16 mouse cellular contexts compared by ENCODE assay signal in the genomic region with DNA sequence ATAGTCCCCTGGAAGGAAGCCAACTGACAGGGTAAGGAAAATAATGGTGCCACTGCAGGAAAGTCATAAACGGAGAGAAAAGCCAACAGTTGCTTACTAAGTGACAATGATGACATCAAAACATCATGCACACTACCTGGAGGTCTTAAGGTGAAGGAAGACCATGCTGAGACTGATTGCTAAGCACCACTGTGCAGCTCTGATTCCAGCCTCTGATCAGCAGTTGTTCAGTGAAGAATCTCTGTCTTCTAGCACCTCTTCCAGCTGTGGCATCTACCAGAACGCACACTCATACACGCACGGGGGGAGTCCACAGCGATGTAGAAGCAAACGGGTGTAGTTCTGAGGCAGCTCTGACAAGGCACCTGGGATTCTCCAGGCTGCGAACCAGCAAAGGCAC.
DNase-seq lines count a peak whose midpoint lies in the region; ATAC-seq and TF ChIP-seq lines count a peak whose summit lies in the region.
"Had no signal": no experiment of that assay in that cellular context is flagged by ENCODE, and none has a peak within 500 bp of the region (broad histone marks: within the 10 kb centered on the region; RNA-seq: fewer than 3 reads in every experiment).

No protein-coding gene starts in this region.

- H3K4me3 ChIP-seq in forebrain, embryonic 14.5 days (ENCODE audit: low read depth, low read length) = no peak overlapping the region
- H3K4me3 ChIP-seq in forebrain, embryonic 11.5 days (ENCODE audit: low read depth, low read length) = no peak overlapping the region
- no peak overlapping the region for H3K4me3 ChIP-seq in midbrain, embryonic 10.5 days
- H3K4me3 ChIP-seq in midbrain, postnatal 0 days (ENCODE audit: low read depth, low read length) = no peak overlapping the region
- H3K4me3 ChIP-seq in midbrain, embryonic 12.5 days = no peak overlapping the region
- H3K4me3 ChIP-seq: embryonic facial prominence, embryonic 12.5 days; heart, embryonic 15.5 days; limb, embryonic 12.5 days; liver, embryonic 15.5 days; neural tube, embryonic 13.5 days had no signal

- H3K36me3 ChIP-seq in forebrain, embryonic 14.5 days (ENCODE audit: control insufficient read depth, insufficient read depth, low read length) = no peaks in the 10 kb centered on the region
- no peaks in the 10 kb centered on the region for H3K36me3 ChIP-seq in forebrain, embryonic 11.5 days (ENCODE audit: control insufficient read depth, insufficient read depth, low read length)
- no peaks in the 10 kb centered on the region for H3K36me3 ChIP-seq in midbrain, embryonic 10.5 days
- H3K36me3 ChIP-seq in midbrain, postnatal 0 days (ENCODE audit: insufficient read depth, low read length) = no peaks in the 10 kb centered on the region
- H3K36me3 ChIP-seq in midbrain, embryonic 12.5 days = no peaks in the 10 kb centered on the region
- H3K36me3 ChIP-seq: embryonic facial prominence, embryonic 12.5 days; heart, embryonic 15.5 days; limb, embryonic 12.5 days; liver, embryonic 15.5 days; neural tube, embryonic 13.5 days had no signal

- no peak overlapping the region for H3K4me2 ChIP-seq in forebrain, embryonic 14.5 days (ENCODE audit: low read length)
- H3K4me2 ChIP-seq in forebrain, embryonic 11.5 days (ENCODE audit: low read depth, low read length, severe bottlenecking) = no peak overlapping the region
- H3K4me2 ChIP-seq in midbrain, postnatal 0 days (ENCODE audit: low read depth, low read length, poor library complexity, severe bottlenecking) = no peak overlapping the region
- no peak overlapping the region for H3K4me2 ChIP-seq in midbrain, embryonic 12.5 days (replicated peaks)
- H3K4me2 ChIP-seq: embryonic facial prominence, embryonic 12.5 days; heart, embryonic 15.5 days; limb, embryonic 12.5 days; liver, embryonic 15.5 days; neural tube, embryonic 13.5 days had no signal

- no peaks in the 10 kb centered on the region for H3K9me3 ChIP-seq in forebrain, embryonic 14.5 days (replicated peaks; ENCODE audit: control insufficient read depth, low read length)
- no peaks in the 10 kb centered on the region for H3K9me3 ChIP-seq in forebrain, embryonic 11.5 days (ENCODE audit: control insufficient read depth, low read length)
- H3K9me3 ChIP-seq in midbrain, embryonic 10.5 days (replicated peaks) = no peaks in the 10 kb centered on the region
- no peaks in the 10 kb centered on the region for H3K9me3 ChIP-seq in midbrain, postnatal 0 days (ENCODE audit: low read length)
- no peaks in the 10 kb centered on the region for H3K9me3 ChIP-seq in midbrain, embryonic 12.5 days
- H3K9me3 ChIP-seq: embryonic facial prominence, embryonic 12.5 days; heart, embryonic 15.5 days; limb, embryonic 12.5 days; liver, embryonic 15.5 days; neural tube, embryonic 13.5 days had no signal

- H3K4me1 ChIP-seq in forebrain, embryonic 14.5 days (ENCODE audit: control insufficient read depth, insufficient read depth, low read length) = peaks cover 14% of the 10 kb centered on the region
- H3K4me1 ChIP-seq in forebrain, embryonic 11.5 days (replicated peaks; ENCODE audit: control insufficient read depth, insufficient read depth, low read length) = peaks cover 10% of the 10 kb centered on the region; the same call in 1 of the 2 replicates
- peaks cover 30% of the 10 kb centered on the region for H3K4me1 ChIP-seq in midbrain, embryonic 10.5 days
- no peaks in the 10 kb centered on the region for H3K4me1 ChIP-seq in midbrain, postnatal 0 days (ENCODE audit: insufficient read depth, low read length)
- peaks cover 14% of the 10 kb centered on the region for H3K4me1 ChIP-seq in midbrain, embryonic 12.5 days
- H3K4me1 ChIP-seq: liver, embryonic 15.5 days had no signal

- peak; percentile 18; the same call in 1 of the 2 replicates for ATAC-seq in forebrain, embryonic 14.5 days
- no peak; the same call in 1 of the 2 replicates for ATAC-seq in forebrain, embryonic 11.5 days (replicated peaks; ENCODE audit: low FRiP score)
- no peak for ATAC-seq in midbrain, postnatal 0 days (ENCODE audit: low FRiP score)
- peak; percentile 17; the same call in 1 of the 2 replicates for ATAC-seq in midbrain, embryonic 12.5 days (ENCODE audit: low FRiP score, low read depth)

- DNase-seq in forebrain, embryonic 14.5 days (ENCODE audit: low spot score) = peak; percentile 19
- DNase-seq in forebrain, embryonic 11.5 days (ENCODE audit: low spot score) = no peak
- peak; percentile 15 for DNase-seq in midbrain, embryonic 10.5 days (ENCODE audit: low spot score)
- DNase-seq in midbrain, postnatal 0 days (ENCODE audit: low spot score) = no peak
- DNase-seq in c-Kit-positive CD71-positive TER-119-positive erythroid progenitor cells, embryonic 14.5 days (ENCODE audit: low spot score) = no peak
- no peak for DNase-seq in ovary, adult 18-20 months (ENCODE audit: low spot score)
- DNase-seq: heart, adult 11 months; kidney, adult 9 months; layer of hippocampus, adult 9-11 months; thymus, postnatal 14 days had no signal

- H3K27me3 ChIP-seq in forebrain, embryonic 14.5 days (replicated peaks; ENCODE audit: control insufficient read depth, insufficient read depth, low read length) = no peaks in the 10 kb centered on the region
- H3K27me3 ChIP-seq in forebrain, embryonic 11.5 days (ENCODE audit: control insufficient read depth, insufficient read depth, low read length) = no peaks in the 10 kb centered on the region
- no peaks in the 10 kb centered on the region for H3K27me3 ChIP-seq in midbrain, embryonic 10.5 days (ENCODE audit: low read depth, poor library complexity, severe bottlenecking)
- H3K27me3 ChIP-seq in midbrain, postnatal 0 days (ENCODE audit: insufficient read depth, low read length) = no peaks in the 10 kb centered on the region
- no peaks in the 10 kb centered on the region for H3K27me3 ChIP-seq in midbrain, embryonic 12.5 days
- H3K27me3 ChIP-seq: embryonic facial prominence, embryonic 12.5 days; heart, embryonic 15.5 days; limb, embryonic 12.5 days; liver, embryonic 15.5 days; neural tube, embryonic 13.5 days had no signal

- H3K27ac ChIP-seq in forebrain, embryonic 14.5 days (ENCODE audit: low read depth, low read length) = no peak overlapping the region; the same call in 1 of the 2 replicates
- no peak overlapping the region for H3K27ac ChIP-seq in forebrain, embryonic 11.5 days (ENCODE audit: low read depth, low read length)
- H3K27ac ChIP-seq in midbrain, embryonic 10.5 days (replicated peaks) = peak overlapping the region; percentile 33; the same call in 1 of the 2 replicates
- no peak overlapping the region for H3K27ac ChIP-seq in midbrain, postnatal 0 days (ENCODE audit: low read depth, low read length)
- no peak overlapping the region for H3K27ac ChIP-seq in midbrain, embryonic 12.5 days (replicated peaks)
- H3K27ac ChIP-seq: embryonic facial prominence, embryonic 12.5 days; heart, embryonic 15.5 days; limb, embryonic 12.5 days; liver, embryonic 15.5 days; neural tube, embryonic 13.5 days had no signal

- 79% methylated on average over 7 of the region's 7 CpGs for whole genome bisulfite sequencing in forebrain, embryonic 14.5 days
- WGBS in forebrain, embryonic 11.5 days = 86% methylated on average over 7 of the region's 7 CpGs
- WGBS in midbrain, embryonic 10.5 days = 72% methylated on average over 7 of the region's 7 CpGs
- WGBS in midbrain, postnatal 0 days = 32% methylated on average over 7 of the region's 7 CpGs
- 54% methylated on average over 7 of the region's 7 CpGs for WGBS in midbrain, embryonic 12.5 days

- 0 out of 2 replicates have a peak overlapping the region, but pooled peaks have one; percentile 17 for H3K9ac ChIP-seq in forebrain, embryonic 14.5 days (ENCODE audit: low read length)
- H3K9ac ChIP-seq in forebrain, embryonic 11.5 days (ENCODE audit: low read length) = no peak overlapping the region
- H3K9ac ChIP-seq in midbrain, postnatal 0 days (replicated peaks; ENCODE audit: low read length, poor library complexity, severe bottlenecking) = no peak overlapping the region
- H3K9ac ChIP-seq in midbrain, embryonic 12.5 days (replicated peaks) = no peak overlapping the region
- H3K9ac ChIP-seq: embryonic facial prominence, embryonic 12.5 days; heart, embryonic 15.5 days; limb, embryonic 12.5 days; liver, embryonic 15.5 days; neural tube, embryonic 13.5 days had no signal

- TF ChIP-seq CTCF in midbrain, postnatal 0 days (IDR thresholded peaks at IDR 0.05) = no peak

Comparison
In these comparisons a context has a peak if more than half of its experiments do, and no peak if none do; other contexts are left out.
1. ATAC-seq: peak in forebrain, embryonic 14.5 days (single experiment) and midbrain, embryonic 12.5 days (single experiment); none in forebrain, embryonic 11.5 days (single experiment) and midbrain, postnatal 0 days (single experiment).
2. DNase-seq: peak in forebrain, embryonic 14.5 days (single experiment) and midbrain, embryonic 10.5 days (single experiment); none in forebrain, embryonic 11.5 days (single experiment), midbrain, postnatal 0 days (single experiment), c-Kit-positive CD71-positive TER-119-positive erythroid progenitor cells, embryonic 14.5 days (single experiment) and ovary, adult 18-20 months (single experiment).